Mouse (Mus musculus) MEL (cell line): ENCODE results near the gene Afp. TPM values are rescaled to one million over a fixed set of nuclear protein-coding genes. Genes with fewer than 3 reads are reported as not detected.

Experiments used
- DNase-seq: peaks from one replicate; pipeline ENCODE4 v3.0.0; 2011; ENCODE audit warnings: low read depth, low spot score
- H3K27ac ChIP-seq: 2 replicates; pipeline ENCODE4 v1.5.1; 2012; ENCODE audit warnings: low read depth, mild to moderate bottlenecking, control low read depth, low read length, moderate library complexity; ENCODE audit not compliant: control insufficient read depth
- H3K27me3 ChIP-seq, 2 experiments: fragments of 150-350 bp in 1 of 2; sonication (generic) in 1 of 2; 2 replicates each; pipeline ENCODE4 v1.6.1; 2012; ENCODE audit warnings: low read length in 2 of 2, mild to moderate bottlenecking in 2 of 2, improper control_type of control experiment in 1 of 2, moderate library complexity in 1 of 2; ENCODE audit not compliant: insufficient read depth in 2 of 2, control insufficient read depth in 1 of 2
- H3K36me3 ChIP-seq, 2 experiments: 2 replicates each; pipeline ENCODE4 v1.6.1; 2012 to 2014; ENCODE audit warnings: low read length in 2 of 2, improper control_type of control experiment in 1 of 2, inconsistent platforms in 1 of 2, mild to moderate bottlenecking in 1 of 2; ENCODE audit not compliant: insufficient read depth in 2 of 2, control insufficient read depth in 1 of 2
- H3K4me1 ChIP-seq, 2 experiments: fragments of 150-350 bp in 1 of 2; sonication (generic) in 1 of 2; 2 replicates each; pipeline ENCODE4 v1.6.1; 2012; ENCODE audit warnings: low read length in 2 of 2, improper control_type of control experiment in 1 of 2, mild to moderate bottlenecking in 1 of 2; ENCODE audit not compliant: insufficient read depth in 2 of 2, control insufficient read depth in 1 of 2
- H3K4me3 ChIP-seq, 2 experiments: fragments of 150-350 bp in 1 of 2; sonication (generic) in 1 of 2; 2 replicates each; pipeline ENCODE4 v1.5.1; 2012; ENCODE audit warnings: low read depth in 2 of 2, low read length in 2 of 2, mild to moderate bottlenecking in 2 of 2, moderate library complexity in 2 of 2, control low read depth in 1 of 2, improper control_type of control experiment in 1 of 2; ENCODE audit not compliant: control insufficient read depth in 1 of 2, insufficient read depth in 1 of 2
- H3K79me2 ChIP-seq: 2 replicates; pipeline ENCODE4 v1.6.1; 2012; ENCODE audit warnings: mild to moderate bottlenecking, low read length, moderate library complexity; ENCODE audit not compliant: control insufficient read depth, poor library complexity, insufficient read depth
- H3K9ac ChIP-seq: 2 replicates; pipeline ENCODE4 v1.6.1; 2012; ENCODE audit warnings: low read depth, mild to moderate bottlenecking, control low read depth, low read length, moderate library complexity; ENCODE audit not compliant: control insufficient read depth, poor library complexity, severe bottlenecking
- H3K9me3 ChIP-seq: fragments of 150-350 bp; sonication (generic); replicated peaks from 2 replicates; pipeline ENCODE4 v1.6.1; 2012; ENCODE audit warnings: mild to moderate bottlenecking, low read length, improper control_type of control experiment, moderate library complexity; ENCODE audit not compliant: insufficient read depth
- CTCF ChIP-seq, 3 experiments: IDR thresholded peaks in 2 of 3; conservative IDR thresholded peaks in 1 of 3; 2 replicates each; pipeline ENCODE4 v1.5.1; 2011 to 2012; ENCODE audit warnings: low read length in 3 of 3, low read depth in 2 of 3, mild to moderate bottlenecking in 2 of 3, improper control_type of control experiment in 1 of 3, inconsistent platforms in 1 of 3, mixed read lengths in 1 of 3, moderate library complexity in 1 of 3; ENCODE audit not compliant: control insufficient read depth in 1 of 3, insufficient read depth in 1 of 3, poor library complexity in 1 of 3, severe bottlenecking in 1 of 3
- EP300 ChIP-seq, 2 experiments: IDR thresholded peaks; 2 replicates each; pipeline ENCODE4 v1.6.1; 2011; ENCODE audit warnings: improper control_type of control experiment in 2 of 2, low read length in 2 of 2, low read depth in 1 of 2, mild to moderate bottlenecking in 1 of 2
- GABPA ChIP-seq: IDR thresholded peaks from 2 replicates; pipeline ENCODE4 v1.6.1; 2012; ENCODE audit warnings: low read depth, mild to moderate bottlenecking, inconsistent platforms, low read length, improper control_type of control experiment, moderate library complexity
- GATA1 ChIP-seq: IDR thresholded peaks from 2 replicates; pipeline ENCODE4 v1.6.1; 2011; ENCODE audit warnings: low read depth, low read length, improper control_type of control experiment
- HCFC1 ChIP-seq: IDR thresholded peaks from 2 replicates; pipeline ENCODE4 v1.6.1; 2012; ENCODE audit warnings: low read depth, mild to moderate bottlenecking, inconsistent platforms, low read length, improper control_type of control experiment, moderate library complexity
- MAFK ChIP-seq: IDR thresholded peaks from 2 replicates; pipeline ENCODE4 v1.6.1; 2011; ENCODE audit warnings: low read depth, mild to moderate bottlenecking, low read length, improper control_type of control experiment, borderline replicate concordance
- MAX ChIP-seq: IDR thresholded peaks from 2 replicates; pipeline ENCODE4 v1.6.1; 2011; ENCODE audit warnings: low read length, improper control_type of control experiment
- MXI1 ChIP-seq: IDR thresholded peaks from 2 replicates; pipeline ENCODE4 v1.6.1; 2011; ENCODE audit warnings: mild to moderate bottlenecking, low read depth, low read length, improper control_type of control experiment
- NELFE ChIP-seq: IDR thresholded peaks from 2 replicates; pipeline ENCODE4 v1.6.1; 2011; ENCODE audit warnings: low read depth, low read length, improper control_type of control experiment
- RAD21 ChIP-seq: IDR thresholded peaks from 2 replicates; pipeline ENCODE4 v1.6.1; 2011; ENCODE audit warnings: mild to moderate bottlenecking, low read depth, low read length, improper control_type of control experiment
- TAL1 ChIP-seq: IDR thresholded peaks from 2 replicates; pipeline ENCODE4 v1.6.1; 2012; ENCODE audit warnings: mild to moderate bottlenecking, inconsistent platforms, low read length, moderate library complexity, mixed read lengths
- TCF12 ChIP-seq: IDR thresholded peaks from 2 replicates; pipeline ENCODE4 v1.6.1; 2014; ENCODE audit warnings: low read depth, mild to moderate bottlenecking, inconsistent platforms, low read length, improper control_type of control experiment, moderate library complexity
- USF1 ChIP-seq: IDR thresholded peaks from 2 replicates; pipeline ENCODE4 v1.6.1; 2014; ENCODE audit warnings: low read depth, mild to moderate bottlenecking, inconsistent platforms, low read length, improper control_type of control experiment, moderate library complexity
- ZC3H11A ChIP-seq: IDR thresholded peaks from 2 replicates; pipeline ENCODE4 v1.6.1; 2012; ENCODE audit warnings: low read depth, mild to moderate bottlenecking, inconsistent platforms, low read length, improper control_type of control experiment
- ZKSCAN1 ChIP-seq: IDR thresholded peaks from 2 replicates; pipeline ENCODE4 v1.6.1; 2012; ENCODE audit warnings: low read depth, mild to moderate bottlenecking, inconsistent platforms, low read length, improper control_type of control experiment, moderate library complexity
- ZMIZ1 ChIP-seq: IDR thresholded peaks from 2 replicates; pipeline ENCODE4 v1.6.1; 2012; ENCODE audit warnings: low read depth, mild to moderate bottlenecking, inconsistent platforms, low read length, improper control_type of control experiment, moderate library complexity
- ZNF384 ChIP-seq: IDR thresholded peaks from 2 replicates; pipeline ENCODE4 v1.6.1; 2012; ENCODE audit warnings: low read depth, mild to moderate bottlenecking, inconsistent platforms, low read length, improper control_type of control experiment
- polyA plus RNA-seq, 2 experiments: library from polyadenylated mRNA; stranded (reverse) in 1 of 2; unstranded in 1 of 2; fragments of >175 nt in 1 of 2; fragments of >200 nt in 1 of 2; gene quantifications; 2 replicates each; pipeline versions ENCODE4 v1.2.1 to v1.2.4; 2012; ENCODE audit warnings: low replicate concordance in 2 of 2, low read depth in 1 of 2; ENCODE audit not compliant: insufficient read length in 2 of 2, insufficient read depth in 1 of 2, missing spikeins in 1 of 2
- total RNA-seq: library from RNA; depleted of rRNA; stranded (reverse); fragments of 300-350 nt; gene quantifications from 2 replicates; pipeline ENCODE4 v1.2.3, GENCODE M21; 2012

Gene Afp
- total and polyA plus RNA-seq, 3 experiments, result 0.15 to 0.39 TPM; not detected in 1

DNA sequence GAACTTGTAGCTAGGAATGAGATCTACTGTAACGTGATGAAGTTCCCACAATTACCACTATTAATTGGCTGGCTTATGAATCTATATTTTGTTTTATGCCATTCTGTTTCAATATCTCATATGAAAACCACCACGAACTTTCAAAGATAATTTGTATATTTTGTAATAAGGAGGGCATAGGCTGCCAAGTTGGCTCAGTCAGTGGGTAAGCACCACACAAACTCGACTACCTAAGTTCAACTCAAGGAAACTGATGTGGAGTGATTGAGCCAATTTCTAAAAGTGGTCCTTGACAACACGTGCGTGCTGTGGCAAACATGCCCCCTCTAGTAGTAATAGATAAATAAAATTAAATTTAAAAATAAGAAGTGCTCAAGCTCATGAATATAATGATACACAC, 11.2 kb downstream of the Afp start:
- no peak overlapping the region for H3K4me3 ChIP-seq
- H3K9me3 ChIP-seq, result no peaks in the 10 kb centered on the region
- peaks cover 7% of the 10 kb centered on the region in 2 experiments for H3K27me3 ChIP-seq
- H3K27ac ChIP-seq, result no peak overlapping the region
- H3K4me1 ChIP-seq, result no peaks in the 10 kb centered on the region
- no peaks in the 10 kb centered on the region for H3K36me3 ChIP-seq
- no peaks in the 10 kb centered on the region for H3K79me2 ChIP-seq
- no peak overlapping the region for H3K9ac ChIP-seq
- TF ChIP-seq CTCF (IDR thresholded peaks at IDR 0.05 in 2 of 3, conservative IDR thresholded peaks at IDR 0.05 in 1 of 3; ENCODE audit: control insufficient read depth in 1 of 3, insufficient read depth in 1 of 3, low read depth in 2 of 3, low read length in 3 of 3, poor library complexity in 1 of 3, severe bottlenecking in 1 of 3), result no peak
- no peak for TF ChIP-seq MXI1
- no peak for TF ChIP-seq NELFE
- no peak for TF ChIP-seq HCFC1
- TF ChIP-seq GATA1, result no peak
- TF ChIP-seq MAFK, result no peak
- no peak for TF ChIP-seq GABPA
- TF ChIP-seq ZMIZ1, result no peak
- no peak for TF ChIP-seq TAL1
- TF ChIP-seq EP300 (IDR thresholded peaks at IDR 0.05; ENCODE audit: low read depth in 1 of 2, low read length in 2 of 2), result no peak
- no peak for TF ChIP-seq ZKSCAN1
- no peak for TF ChIP-seq TCF12
- no peak for TF ChIP-seq ZNF384
- no peak for DNase-seq

DNA sequence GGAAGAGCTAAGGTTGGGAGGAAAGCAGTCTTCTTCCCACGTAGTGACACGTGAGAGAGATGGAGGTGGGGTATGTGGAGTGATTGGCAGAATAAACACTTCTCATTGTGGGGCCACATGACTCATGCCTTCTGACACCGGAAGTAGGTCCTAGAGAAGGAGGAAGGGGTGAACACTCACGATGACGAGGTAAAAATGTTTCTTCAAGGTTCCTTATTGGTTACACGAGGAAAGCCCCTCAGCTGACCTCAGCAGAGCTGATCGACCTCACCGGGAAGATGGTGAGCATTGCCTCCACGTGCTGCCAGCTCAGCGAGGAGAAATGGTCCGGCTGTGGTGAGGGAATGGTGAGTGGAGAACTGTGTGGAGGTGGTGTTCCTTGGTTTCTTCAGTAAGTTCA, 14.2 kb downstream of the Afp start:
- Histone ChIP-seq H3K9me3 (no peaks in the 10 kb centered on the region), H3K27ac (no peak overlapping the region), H3K27me3 (no peaks in the 10 kb centered on the region; a peak in 3 of 4 replicates), H3K4me1 (no peaks in the 10 kb centered on the region), H3K9ac (no peak overlapping the region), H3K36me3 (no peaks in the 10 kb centered on the region), H3K4me3 (no peak overlapping the region), H3K79me2 (no peaks in the 10 kb centered on the region)
- TF ChIP-seq MAX (peak; percentile 37; the same call in 1 of the 2 replicates), RAD21 (no peak), ZC3H11A (no peak), CTCF (IDR thresholded peaks at IDR 0.05 in 2 of 3, conservative IDR thresholded peaks at IDR 0.05 in 1 of 3; ENCODE audit: control insufficient read depth in 1 of 3, insufficient read depth in 1 of 3, low read depth in 2 of 3, low read length in 3 of 3, poor library complexity in 1 of 3, severe bottlenecking in 1 of 3) (no peak), USF1 (0 out of 2 replicates have a peak, but pooled peaks have one; percentile 22)
- DNase-seq, result peak; percentile 42
